Mouse (Mus musculus): ENCODE measurements around the gene Nrd1. TPM values are rescaled to one million over a fixed set of nuclear protein-coding genes. Genes with fewer than 3 reads are reported as not detected.

The Nrd1 gene
- total and polyA plus RNA-seq, 3 experiments: 24.2 to 883 (median 72.7) TPM

DNA sequence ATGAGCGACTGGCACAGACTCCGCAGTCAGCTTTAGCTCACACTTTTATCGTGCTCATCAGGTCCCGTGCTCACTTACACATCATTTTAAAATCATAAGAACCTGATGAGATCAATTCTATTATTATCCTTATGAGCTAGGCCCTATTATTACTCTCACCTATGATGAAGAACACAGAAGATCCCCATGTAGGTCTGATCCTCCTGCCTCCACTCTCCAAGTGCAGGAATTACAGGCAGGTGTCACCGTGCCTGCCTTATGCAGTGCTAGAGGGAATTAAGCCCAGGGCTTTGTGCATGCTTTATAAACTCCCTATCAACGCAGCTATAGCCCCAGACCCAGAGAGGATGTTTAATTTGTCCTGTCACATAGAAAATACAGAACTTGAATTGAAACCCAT lies 37.4 kb upstream of the Nrd1 start:
- DNase-seq (ENCODE audit: low read depth, low spot score): no peak
- H3K36me3 ChIP-seq (ENCODE audit: control insufficient read depth in 1 of 2, insufficient read depth in 2 of 2, low read length in 2 of 2): peaks cover 0 to 13% of the 10 kb centered on the region in 2 experiments; a peak in 2 of 4 replicates
- no peak overlapping the region for H3K27ac ChIP-seq (ENCODE audit: control insufficient read depth, low read depth, low read length)

DNA sequence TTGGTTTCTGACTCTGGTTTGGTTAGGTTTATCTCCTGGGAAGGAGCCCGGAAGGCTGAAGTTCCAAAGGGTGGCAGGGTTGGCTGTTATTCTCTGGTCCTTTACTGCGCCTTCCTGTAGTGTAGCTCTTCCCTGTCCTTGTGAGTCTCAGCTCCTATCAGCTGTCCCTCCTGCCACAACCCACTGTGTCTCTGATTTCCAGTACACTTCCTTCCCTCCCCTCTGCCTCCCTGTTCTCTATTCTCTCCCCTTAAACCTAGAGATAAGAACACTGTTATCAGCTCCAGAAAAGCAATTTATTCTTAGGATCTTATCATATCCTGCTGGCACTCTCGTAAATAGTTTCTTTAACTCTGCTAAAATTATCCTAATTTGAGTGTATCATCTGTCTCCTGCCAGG lies 30.9 kb upstream of the Nrd1 start:
- Histone ChIP-seq H3K79me2 (ENCODE audit: control insufficient read depth, insufficient read depth, low read length, poor library complexity) (no peaks in the 10 kb centered on the region), H3K4me3 (ENCODE audit: control insufficient read depth in 1 of 2, insufficient read depth in 1 of 2, low read depth in 2 of 2, low read length in 2 of 2) (no peak overlapping the region), H3K27ac (ENCODE audit: control insufficient read depth, low read depth, low read length) (no peak overlapping the region), H3K27me3 (ENCODE audit: control insufficient read depth in 1 of 2, insufficient read depth in 2 of 2, low read length in 2 of 2) (peaks cover 0 to 3% of the 10 kb centered on the region in 2 experiments; a peak in 2 of 4 replicates), H3K4me1 (ENCODE audit: control insufficient read depth in 1 of 2, insufficient read depth in 2 of 2, low read length in 2 of 2) (0 out of 4 replicates have a peak, but pooled peaks cover 0 to 2% of the 10 kb centered on the region in 2 experiments), H3K9ac (ENCODE audit: control insufficient read depth, low read depth, low read length, poor library complexity, severe bottlenecking) (no peak overlapping the region), H3K36me3 (ENCODE audit: control insufficient read depth in 1 of 2, insufficient read depth in 2 of 2, low read length in 2 of 2) (no peaks in the 10 kb centered on the region), H3K9me3 (replicated peaks; ENCODE audit: insufficient read depth, low read length) (no peaks in the 10 kb centered on the region)
- DNase-seq (ENCODE audit: low read depth, low spot score): no peak
- TF ChIP-seq CTCF (IDR thresholded peaks at IDR 0.05 in 2 of 3, conservative IDR thresholded peaks at IDR 0.05 in 1 of 3; ENCODE audit: control insufficient read depth in 1 of 3, insufficient read depth in 1 of 3, low read depth in 2 of 3, low read length in 3 of 3, poor library complexity in 1 of 3, severe bottlenecking in 1 of 3) (no peak), MAX (IDR thresholded peaks at IDR 0.05; ENCODE audit: low read length) (no peak), ETS1 (IDR thresholded peaks at IDR 0.05; ENCODE audit: low read depth, low read length) (peak; percentile 22; the same call in 1 of the 2 replicates), TCF12 (IDR thresholded peaks at IDR 0.05; ENCODE audit: low read depth, low read length) (peak; percentile 23; the same call in 1 of the 2 replicates)

More for the DNA sequence above, 37.4 kb upstream of the Nrd1 start:
- Histone ChIP-seq H3K9ac (ENCODE audit: control insufficient read depth, low read depth, low read length, poor library complexity, severe bottlenecking) (no peak overlapping the region), H3K4me3 (ENCODE audit: control insufficient read depth in 1 of 2, insufficient read depth in 1 of 2, low read depth in 2 of 2, low read length in 2 of 2) (no peak overlapping the region), H3K27me3 (ENCODE audit: control insufficient read depth in 1 of 2, insufficient read depth in 2 of 2, low read length in 2 of 2) (no peaks in the 10 kb centered on the region; a peak in 1 of 4 replicates), H3K4me1 (ENCODE audit: control insufficient read depth in 1 of 2, insufficient read depth in 2 of 2, low read length in 2 of 2) (peaks cover 9 to 15% of the 10 kb centered on the region in 2 experiments), H3K9me3 (replicated peaks; ENCODE audit: insufficient read depth, low read length) (no peaks in the 10 kb centered on the region), H3K79me2 (ENCODE audit: control insufficient read depth, insufficient read depth, low read length, poor library complexity) (no peaks in the 10 kb centered on the region)
- TF ChIP-seq SIN3A (IDR thresholded peaks at IDR 0.05; ENCODE audit: low read length) (no peak), USF1 (IDR thresholded peaks at IDR 0.05; ENCODE audit: low read depth, low read length) (no peak), RAD21 (IDR thresholded peaks at IDR 0.05; ENCODE audit: low read depth, low read length) (no peak), MAFK (IDR thresholded peaks at IDR 0.05; ENCODE audit: borderline replicate concordance, low read depth, low read length) (no peak), ZNF384 (IDR thresholded peaks at IDR 0.05; ENCODE audit: low read depth, low read length) (no peak), HCFC1 (IDR thresholded peaks at IDR 0.05; ENCODE audit: low read depth, low read length) (no peak), ETS1 (IDR thresholded peaks at IDR 0.05; ENCODE audit: low read depth, low read length) (no peak), POLR2AphosphoS5 (IDR thresholded peaks at IDR 0.05; ENCODE audit: borderline replicate concordance, low read depth, low read length) (no peak), JUND (IDR thresholded peaks at IDR 0.05; ENCODE audit: low read depth, low read length) (no peak), KAT2A (conservative IDR thresholded peaks at IDR 0.05; ENCODE audit: low read depth, low read length) (no peak), CHD2 (IDR thresholded peaks at IDR 0.05; ENCODE audit: low read length) (no peak), MYC (IDR thresholded peaks at IDR 0.05; ENCODE audit: low read depth, low read length) (no peak), MYB (IDR thresholded peaks at IDR 0.05; ENCODE audit: low read depth, low read length) (no peak), GATA1 (IDR thresholded peaks at IDR 0.05; ENCODE audit: low read depth, low read length) (no peak), CTCF (IDR thresholded peaks at IDR 0.05 in 2 of 3, conservative IDR thresholded peaks at IDR 0.05 in 1 of 3; ENCODE audit: control insufficient read depth in 1 of 3, insufficient read depth in 1 of 3, low read depth in 2 of 3, low read length in 3 of 3, poor library complexity in 1 of 3, severe bottlenecking in 1 of 3) (no peak)

Measured in MEL (cell line).